ENCODE assay signal across 19 mouse cellular contexts in genomic region chr7:100077071-100077470, GRCm38 (mm10). TPM values are rescaled to one million over a fixed set of nuclear protein-coding genes. Genes with fewer than 3 reads are reported as not detected.
DNase-seq lines count a peak whose midpoint lies in the region; ATAC-seq and TF ChIP-seq lines count a peak whose summit lies in the region.
"Had no signal": no experiment of that assay in that cellular context is flagged by ENCODE, and none has a peak within 500 bp of the region (broad histone marks: within the 10 kb centered on the region; RNA-seq: fewer than 3 reads in every experiment).

No protein-coding gene starts in this region.

- no peak overlapping the region for H3K27ac ChIP-seq in kidney, postnatal 0 days
- no peak overlapping the region for H3K27ac ChIP-seq in liver, postnatal 0 days (ENCODE audit: low read depth)
- H3K27ac ChIP-seq: embryonic facial prominence, embryonic 12.5 days; forebrain, embryonic 15.5 days; heart, embryonic 10.5 days had no signal

- H3K9ac ChIP-seq in kidney, postnatal 0 days (ENCODE audit: low read depth, low read length) = no peak overlapping the region
- no peak overlapping the region for H3K9ac ChIP-seq in liver, postnatal 0 days (replicated peaks)
- H3K9ac ChIP-seq: embryonic facial prominence, embryonic 12.5 days; forebrain, embryonic 15.5 days had no signal

- DNase-seq in kidney, adult 11 months = peak; percentile 67
- DNase-seq in kidney, postnatal 4 days = no peak
- DNase-seq in kidney, adult 9 months = peak; percentile 85
- no peak for DNase-seq in kidney, postnatal 10 days
- no peak for DNase-seq in kidney, postnatal 0 days (ENCODE audit: low spot score)
- DNase-seq in liver, postnatal 0 days = peak; percentile 22
- DNase-seq in cerebellum, postnatal 4 days (ENCODE audit: low spot score in 2 of 2) = no peak
- DNase-seq: adrenal gland, postnatal 10 days; B cell, adult 2 months; cerebellum, adult 11 months; cerebellum, adult 8-10 months; cerebellum, postnatal 14 days; gastrocnemius, postnatal 10 days; heart, adult 18-20 months; heart, postnatal 10 days; heart, postnatal 4 days had no signal

- H3K9me3 ChIP-seq in kidney, postnatal 0 days (replicated peaks; ENCODE audit: low read length) = no peaks in the 10 kb centered on the region
- no peaks in the 10 kb centered on the region for H3K9me3 ChIP-seq in liver, postnatal 0 days (ENCODE audit: low read length)
- H3K9me3 ChIP-seq: embryonic facial prominence, embryonic 12.5 days; forebrain, embryonic 15.5 days; heart, embryonic 10.5 days had no signal

- ATAC-seq in kidney, postnatal 0 days (replicated peaks; ENCODE audit: low FRiP score, low read depth) = peak; percentile 65; the same call in 1 of the 2 replicates
- ATAC-seq in liver, postnatal 0 days = peak; percentile 87
- ATAC-seq: forebrain, embryonic 15.5 days had no signal

- no peak overlapping the region for H3K4me2 ChIP-seq in kidney, postnatal 0 days (ENCODE audit: low read length)
- H3K4me2 ChIP-seq in liver, postnatal 0 days (ENCODE audit: low read depth, low read length) = no peak overlapping the region
- H3K4me2 ChIP-seq: embryonic facial prominence, embryonic 12.5 days; forebrain, embryonic 15.5 days had no signal

- WGBS in kidney, postnatal 0 days = 42% methylated on average over 4 of the region's 4 CpGs
- 57% methylated on average over 4 of the region's 4 CpGs for WGBS in liver, postnatal 0 days (ENCODE audit: insufficient replicate concordance)

- H3K4me3 ChIP-seq in kidney, postnatal 0 days (replicated peaks; ENCODE audit: low read depth, low read length) = no peak overlapping the region
- H3K4me3 ChIP-seq in liver, postnatal 0 days (ENCODE audit: low read depth, low read length) = no peak overlapping the region
- H3K4me3 ChIP-seq: embryonic facial prominence, embryonic 12.5 days; forebrain, embryonic 15.5 days; heart, embryonic 10.5 days had no signal

- H3K27me3 ChIP-seq in kidney, postnatal 0 days (ENCODE audit: insufficient read depth, low read length) = no peaks in the 10 kb centered on the region
- H3K27me3 ChIP-seq in liver, postnatal 0 days (ENCODE audit: insufficient read depth, low read length) = no peaks in the 10 kb centered on the region
- H3K27me3 ChIP-seq: embryonic facial prominence, embryonic 12.5 days; forebrain, embryonic 15.5 days had no signal

- H3K4me1 ChIP-seq in kidney, postnatal 0 days (replicated peaks; ENCODE audit: insufficient read depth, low read length) = no peaks in the 10 kb centered on the region
- no peaks in the 10 kb centered on the region for H3K4me1 ChIP-seq in liver, postnatal 0 days (ENCODE audit: insufficient read depth)
- H3K4me1 ChIP-seq: embryonic facial prominence, embryonic 12.5 days; forebrain, embryonic 15.5 days had no signal

- no peak for TF ChIP-seq EP300 in liver, postnatal 0 days (IDR thresholded peaks at IDR 0.05; ENCODE audit: low read depth)

- TF ChIP-seq CTCF in kidney, postnatal 0 days (IDR thresholded peaks at IDR 0.05; ENCODE audit: low read depth) = no peak
- TF ChIP-seq CTCF in liver, postnatal 0 days (IDR thresholded peaks at IDR 0.05; ENCODE audit: low read depth) = no peak

- H3K36me3 ChIP-seq in kidney, postnatal 0 days (ENCODE audit: insufficient read depth, low read length) = no peaks in the 10 kb centered on the region
- H3K36me3 ChIP-seq in liver, postnatal 0 days (replicated peaks; ENCODE audit: insufficient read depth, low read length) = peaks cover 6% of the 10 kb centered on the region

RNA-seq across cellular contexts. Expression of gene Pold3, which starts 44.3 kb away (rescaled TPM):
- 34.8 and 42.1 TPM in 2 replicates for polyA plus RNA-seq in kidney, postnatal 0 days (2015; fragmentation: Nextera tagmentation; extraction: Ambion mirVana)
- polyA plus RNA-seq in liver, postnatal 0 days (2015; fragmentation: Nextera tagmentation; extraction: Ambion mirVana) = 17.2 and 21.8 TPM in 2 replicates

Comparison
In these comparisons a context has a peak if more than half of its experiments do, and no peak if none do; other contexts are left out.
1. DNase-seq: peak in kidney, adult 11 months (single experiment), kidney, adult 9 months (single experiment) and liver, postnatal 0 days (single experiment); none in kidney, postnatal 4 days (0 of 2), kidney, postnatal 10 days (single experiment), kidney, postnatal 0 days (single experiment) and cerebellum, postnatal 4 days (0 of 2).